Mouse (Mus musculus) heart, embryonic 15.5 days (tissue): ENCODE data around the gene Ifrd2. TPM values are rescaled to one million over a fixed set of nuclear protein-coding genes. Genes with fewer than 3 reads are reported as not detected.

Experiments
- ATAC-seq: fragments of 200-750 bp; cut with Nextera tagmentation; replicated peaks from 2 replicates; pipeline ENCODE4 v1.8.0; 2017; ENCODE audit warnings: low read depth, moderate TSS enrichment; ENCODE audit not compliant: insufficient number of reproducible peaks, insufficient read depth, low FRiP score
- H3K27ac ChIP-seq: fragments of 300-500 bp; sonication (generic); 2 replicates; pipeline ENCODE4 v1.5.1; 2015; ENCODE audit warnings: mild to moderate bottlenecking, inconsistent platforms
- H3K27me3 ChIP-seq: fragments of 300-500 bp; sonication (generic); 2 replicates; pipeline ENCODE4 v1.6.1; 2015; ENCODE audit warnings: inconsistent platforms
- H3K36me3 ChIP-seq: fragments of 300-500 bp; sonication (generic); 2 replicates; pipeline ENCODE4 v1.6.1; 2015; ENCODE audit warnings: mild to moderate bottlenecking, inconsistent platforms
- H3K4me1 ChIP-seq: fragments of 300-500 bp; sonication (generic); replicated peaks from 2 replicates; pipeline ENCODE4 v1.6.1; 2015; ENCODE audit warnings: inconsistent platforms
- H3K4me2 ChIP-seq: fragments of 300-500 bp; sonication (generic); 2 replicates; pipeline ENCODE4 v1.6.1; 2015; ENCODE audit warnings: inconsistent platforms, mild to moderate bottlenecking, moderate library complexity
- H3K4me3 ChIP-seq: fragments of 300-500 bp; sonication (generic); 2 replicates; pipeline ENCODE4 v1.5.1; 2015; ENCODE audit warnings: mild to moderate bottlenecking, inconsistent platforms
- H3K9ac ChIP-seq: fragments of 300-500 bp; sonication (generic); 2 replicates; pipeline ENCODE4 v1.6.1; 2015; ENCODE audit warnings: mild to moderate bottlenecking, inconsistent platforms
- H3K9me3 ChIP-seq: fragments of 300-500 bp; sonication (generic); replicated peaks from 2 replicates; pipeline ENCODE4 v1.6.1; 2016; ENCODE audit warnings: inconsistent platforms
- WGBS: fragments of 180-500 bp; shearing (Covaris S2); methylation state at CpG from one replicate; pipeline ENCODE4 v1.1.7; 2015; ENCODE audit warnings: mixed read lengths; 5-methylcytosine and 5-hydroxymethylcytosine counted together
- polyA plus RNA-seq: library from polyadenylated mRNA; unstranded; fragments of >200 nt; fragmentation: Nextera tagmentation; extraction: Ambion mirVana; gene quantifications from 2 replicates; pipeline ENCODE4 v1.2.1, GENCODE M21; 2015

The Ifrd2 gene
- polyA plus RNA-seq, 1 experiment from 2014 or later = 31.7 TPM

DNA sequence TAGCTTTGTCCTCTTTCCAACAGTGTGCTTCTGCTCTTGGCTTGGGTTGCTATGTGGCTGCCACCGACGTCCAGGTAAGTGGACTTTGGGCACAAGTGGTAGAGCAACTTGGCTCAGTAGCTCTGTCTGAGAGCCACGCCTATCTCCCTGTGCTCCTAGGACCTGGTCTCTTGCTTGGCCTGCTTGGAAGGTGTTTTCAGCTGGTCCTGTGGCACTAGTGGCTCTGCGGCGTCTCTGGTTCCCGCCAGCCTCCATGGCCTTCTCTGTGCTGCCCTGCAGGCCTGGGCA lies 3.3 kb downstream of the Ifrd2 start:
- H3K27me3 ChIP-seq = no peaks in the 10 kb centered on the region
- H3K4me3 ChIP-seq = no peak overlapping the region
- no peak overlapping the region; the same call in 1 of the 2 replicates for H3K9ac ChIP-seq
- H3K36me3 ChIP-seq = peaks cover 29% of the 10 kb centered on the region
- 98% methylated on average over 6 of the region's 6 CpGs for WGBS
- peak overlapping the region; percentile 76; the same call in 1 of the 2 replicates for H3K27ac ChIP-seq
- ATAC-seq = no peak
- H3K4me2 ChIP-seq = no peak overlapping the region
- H3K4me1 ChIP-seq = peaks cover 67% of the 10 kb centered on the region
- H3K9me3 ChIP-seq = no peaks in the 10 kb centered on the region

GRCm38 (mm10) chr9:107593101-107593976 lies 5.9 kb downstream of the Ifrd2 start:
- no peak for ATAC-seq
- Histone ChIP-seq H3K36me3 (peaks cover 29% of the 10 kb centered on the region), H3K4me1 (peaks cover 82% of the 10 kb centered on the region), H3K27me3 (no peaks in the 10 kb centered on the region), H3K4me3 (no peak overlapping the region), H3K27ac (peak overlapping the region; percentile 73), H3K9ac (peak overlapping the region; percentile 20), H3K4me2 (peak overlapping the region; percentile 10; the same call in 1 of the 2 replicates), H3K9me3 (no peaks in the 10 kb centered on the region)
- WGBS = 77% methylated on average over 11 of the region's 11 CpGs

- no peak for ATAC-seq
- peaks cover 29% of the 10 kb centered on the region for H3K36me3 ChIP-seq
- H3K4me2 ChIP-seq = no peak overlapping the region
- H3K4me1 ChIP-seq = peaks cover 71% of the 10 kb centered on the region
- no peaks in the 10 kb centered on the region for H3K9me3 ChIP-seq
- H3K4me3 ChIP-seq = no peak overlapping the region
- H3K27ac ChIP-seq = peak overlapping the region; percentile 73
- peaks cover 7% of the 10 kb centered on the region; the same call in 1 of the 2 replicates for H3K27me3 ChIP-seq
- WGBS = 78% methylated on average over 8 of the region's 8 CpGs
- H3K9ac ChIP-seq = no peak overlapping the region
These were observed 7.0 kb downstream of the Ifrd2 start for GRCm38 (mm10) chr9:107594281-107595062.

- Histone ChIP-seq H3K4me1 (peaks cover 54% of the 10 kb centered on the region), H3K9ac (peak overlapping the region; percentile 45), H3K27ac (peak overlapping the region; percentile 94), H3K36me3 (peaks cover 15% of the 10 kb centered on the region), H3K9me3 (no peaks in the 10 kb centered on the region), H3K27me3 (peaks cover 15% of the 10 kb centered on the region), H3K4me2 (peak overlapping the region; percentile 61), H3K4me3 (peak overlapping the region; percentile 43)
- WGBS = 51% methylated on average over 11 of the region's 11 CpGs
- ATAC-seq = peak; percentile 86
These were observed 9.5 kb downstream of the Ifrd2 start for GRCm38 (mm10) chr9:107596619-107597569.

DNA sequence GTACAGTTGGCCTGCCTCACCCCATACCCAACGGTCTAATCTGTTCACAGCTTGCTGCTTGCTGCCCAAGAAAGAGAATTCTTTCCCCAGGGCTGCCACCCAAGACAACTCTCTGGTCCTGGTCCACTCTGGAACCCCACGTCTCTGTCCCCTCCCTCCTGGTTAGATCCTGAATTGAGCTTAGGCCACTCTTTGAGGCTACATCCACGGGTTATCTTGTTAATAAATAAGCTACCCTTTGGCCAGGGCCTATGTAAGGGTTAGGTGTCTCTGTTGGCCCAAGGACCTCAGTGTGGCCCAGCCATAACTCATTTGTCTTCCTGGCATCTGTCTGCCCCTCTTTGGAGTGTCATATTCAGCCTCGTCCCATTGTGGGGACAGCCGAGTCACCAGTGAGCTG lies 10.9 kb downstream of the Ifrd2 start:
- peaks cover 6% of the 10 kb centered on the region; the same call in 1 of the 2 replicates for H3K36me3 ChIP-seq
- H3K27ac ChIP-seq = no peak overlapping the region
- peaks cover 49% of the 10 kb centered on the region for H3K4me1 ChIP-seq
- H3K4me3 ChIP-seq = no peak overlapping the region
- H3K9me3 ChIP-seq = no peaks in the 10 kb centered on the region
- no peak overlapping the region for H3K9ac ChIP-seq
- WGBS = 81% methylated on average over 5 of the region's 5 CpGs
- H3K27me3 ChIP-seq = peaks cover 15% of the 10 kb centered on the region
- H3K4me2 ChIP-seq = no peak overlapping the region
- ATAC-seq = no peak

DNA sequence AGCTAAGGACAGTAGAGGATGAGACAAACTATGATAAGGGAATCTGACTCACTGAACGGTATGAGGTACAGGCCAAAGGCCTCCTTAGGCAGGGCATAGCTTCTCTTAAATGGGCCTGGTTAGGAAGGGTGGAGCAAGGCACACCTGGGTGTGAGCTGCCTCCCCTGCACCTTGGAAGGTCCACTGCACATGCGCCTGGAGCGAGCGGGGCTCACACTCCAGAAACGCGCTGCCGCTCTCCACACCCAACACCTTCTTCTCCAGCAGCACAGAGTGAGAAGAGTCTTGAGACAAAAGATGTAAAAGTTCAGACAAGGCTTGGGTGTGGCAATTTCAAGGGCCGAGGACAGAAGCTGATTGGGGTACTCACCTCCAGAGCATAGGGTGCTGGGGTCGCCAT lies 12.0 kb downstream of the Ifrd2 start:
- no peak overlapping the region for H3K9ac ChIP-seq
- no peaks in the 10 kb centered on the region for H3K9me3 ChIP-seq
- H3K36me3 ChIP-seq = no peaks in the 10 kb centered on the region
- H3K27me3 ChIP-seq = peaks cover 15% of the 10 kb centered on the region
- no peak overlapping the region for H3K27ac ChIP-seq
- H3K4me1 ChIP-seq = peaks cover 42% of the 10 kb centered on the region
- ATAC-seq = no peak
- 86% methylated on average over 9 of the region's 9 CpGs for WGBS
- no peak overlapping the region for H3K4me3 ChIP-seq
- H3K4me2 ChIP-seq = no peak overlapping the region

- H3K4me3 ChIP-seq = no peak overlapping the region
- peaks cover 42% of the 10 kb centered on the region for H3K4me1 ChIP-seq
These were observed 12.4 kb downstream of the Ifrd2 start for GRCm38 (mm10) chr9:107599842-107600241.

DNA sequence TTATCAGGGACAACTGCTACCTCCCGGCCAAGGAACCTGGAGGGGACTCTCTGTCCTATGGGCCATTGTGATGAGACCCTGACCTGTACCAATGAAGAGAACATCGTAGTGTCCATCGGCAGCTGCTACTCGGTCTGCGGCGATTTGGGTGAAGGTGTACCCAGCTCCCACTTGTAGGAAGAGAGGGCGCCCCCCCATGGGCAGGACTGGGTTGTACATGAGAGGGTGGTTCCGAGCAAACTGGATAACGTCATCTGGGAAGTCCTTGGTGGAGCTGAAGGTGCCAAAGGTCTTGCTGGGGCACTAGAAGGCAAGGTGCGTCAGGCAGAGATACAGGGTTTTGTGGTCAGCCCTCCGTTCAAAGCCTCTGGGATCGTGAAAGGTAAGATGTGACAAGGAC lies 13.3 kb downstream of the Ifrd2 start:
- Histone ChIP-seq H3K9me3 (no peaks in the 10 kb centered on the region), H3K4me2 (no peak overlapping the region), H3K9ac (no peak overlapping the region), H3K4me1 (peaks cover 46% of the 10 kb centered on the region), H3K27ac (no peak overlapping the region), H3K36me3 (no peaks in the 10 kb centered on the region), H3K4me3 (no peak overlapping the region), H3K27me3 (peaks cover 15% of the 10 kb centered on the region)
- 77% methylated on average over 12 of the region's 12 CpGs for WGBS
- ATAC-seq = no peak

More at GRCm38 (mm10) chr9:107599842-107600241, 12.4 kb downstream of the Ifrd2 start:
- no peak for ATAC-seq
- 58% methylated on average over 14 of the region's 14 CpGs for WGBS
- Histone ChIP-seq H3K9me3 (no peaks in the 10 kb centered on the region), H3K4me2 (no peak overlapping the region), H3K27me3 (peaks cover 15% of the 10 kb centered on the region), H3K27ac (no peak overlapping the region), H3K9ac (no peak overlapping the region), H3K36me3 (no peaks in the 10 kb centered on the region)

DNA sequence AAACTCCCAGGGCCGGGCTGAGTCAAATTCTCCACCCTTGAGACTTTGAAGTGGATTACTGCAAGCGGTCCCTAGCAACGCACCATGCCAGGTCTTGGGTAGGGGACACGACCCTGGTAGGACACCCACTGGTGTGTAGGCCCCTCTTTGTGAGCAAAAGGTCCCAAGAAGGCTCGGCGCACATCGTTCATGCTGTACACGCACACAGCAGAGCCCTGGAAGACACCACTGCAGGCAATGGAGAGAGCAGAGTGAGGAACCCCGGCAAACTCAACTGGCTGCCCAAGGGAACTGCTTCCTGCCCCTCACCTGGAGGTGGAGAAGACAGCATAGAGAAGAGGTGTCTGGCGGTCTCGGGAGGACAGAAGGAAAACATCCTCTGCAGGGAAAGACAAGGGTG lies 13.8 kb downstream of the Ifrd2 start:
- H3K27me3 ChIP-seq = peaks cover 15% of the 10 kb centered on the region
- no peaks in the 10 kb centered on the region for H3K9me3 ChIP-seq
- H3K9ac ChIP-seq = no peak overlapping the region
- peaks cover 41% of the 10 kb centered on the region for H3K4me1 ChIP-seq
- no peak overlapping the region for H3K4me3 ChIP-seq
- 79% methylated on average over 11 of the region's 11 CpGs for WGBS
- H3K27ac ChIP-seq = no peak overlapping the region
- H3K4me2 ChIP-seq = no peak overlapping the region
- ATAC-seq = no peak
- H3K36me3 ChIP-seq = no peaks in the 10 kb centered on the region

GRCm38 (mm10) chr9:107602068-107602648 lies 14.7 kb downstream of the Ifrd2 start:
- H3K4me3 ChIP-seq = no peak overlapping the region
- ATAC-seq = no peak

More at GRCm38 (mm10) chr9:107602068-107602648, 14.7 kb downstream of the Ifrd2 start:
- Histone ChIP-seq H3K27me3 (peaks cover 15% of the 10 kb centered on the region), H3K4me2 (no peak overlapping the region), H3K27ac (peak overlapping the region; percentile 45), H3K9me3 (no peaks in the 10 kb centered on the region), H3K9ac (peak overlapping the region; percentile 35; the same call in 1 of the 2 replicates), H3K36me3 (no peaks in the 10 kb centered on the region), H3K4me1 (peaks cover 43% of the 10 kb centered on the region)
- WGBS = 6% methylated on average over 10 of the region's 10 CpGs
